Mouse (Mus musculus) heart, postnatal 25 days (tissue): ENCODE measurements at regions not wholly inside any gene's neighbourhood (a gene's known extent, or its start where the extent isn't known, plus 50 kb on each side); places are given as distances from the start of the nearest gene placed in this dataset.

Experiments
- DNase-seq: peaks from one replicate; pipeline ENCODE4 v3.0.0; 2022; ENCODE audit warnings: low spot score
- intact Hi-C: fragments of 180-260 bp; cut with DNase I; formaldehyde crosslinking; loops from one replicate; pipeline ENCODE4 v1.15.1; 2025

- DNase-seq: no peak
- intact Hi-C loops: no loop called here
These were observed 229.7 kb upstream of the Tbc1d5 start for GRCm38 (mm10) chr17:51408894-51409293.

DNA sequence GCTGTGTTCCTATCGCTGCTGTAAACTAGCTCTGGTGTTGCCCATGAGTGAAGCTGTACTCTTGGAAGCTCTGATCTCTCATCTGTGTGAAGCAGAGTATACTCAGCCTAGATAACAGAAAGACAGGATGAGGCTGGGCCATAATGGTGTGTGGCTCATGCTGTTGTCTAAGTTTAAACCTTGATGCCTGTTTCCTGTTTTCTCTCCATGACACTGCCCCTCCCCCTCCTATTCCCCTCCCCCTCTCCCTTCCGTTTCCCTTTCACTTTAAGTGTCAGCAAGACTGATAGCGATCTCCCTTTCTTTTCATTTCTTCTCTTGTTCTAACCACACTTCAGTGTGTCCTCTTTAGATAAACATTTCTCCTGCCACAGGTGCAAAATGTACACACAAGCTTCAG, 229.2 kb upstream of the Tbc1d5 start:
- DNase-seq: no peak
- intact Hi-C loops: no loop called here

- intact Hi-C loops: no loop called here
- DNase-seq: no peak
These were observed 227.9 kb upstream of the Tbc1d5 start for GRCm38 (mm10) chr17:51407046-51407445.

GRCm38 (mm10) chr17:51405059-51405458, 225.9 kb upstream of the Tbc1d5 start:
- intact Hi-C loops: no loop called here
- DNase-seq: no peak

DNA sequence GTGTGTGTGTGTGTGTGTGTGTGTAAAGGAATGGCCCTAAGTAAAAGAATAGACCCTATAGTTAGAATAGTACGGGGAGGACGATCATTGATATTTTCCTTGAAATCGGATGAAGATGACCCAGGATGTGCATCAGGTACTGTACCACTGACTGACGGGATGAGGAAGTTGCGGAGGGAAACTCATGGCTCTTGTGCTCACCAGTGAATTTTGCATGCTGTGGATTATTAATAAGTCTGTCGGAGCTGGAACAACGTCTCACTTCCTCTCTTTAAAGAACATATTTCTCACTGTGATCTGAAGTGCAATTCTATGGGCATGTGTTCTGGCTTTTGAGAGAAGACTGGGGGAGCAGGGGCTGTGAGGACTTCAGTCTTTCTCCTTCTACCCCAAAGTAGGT, 218.8 kb upstream of the Tbc1d5 start:
- DNase-seq: no peak
- intact Hi-C loops: no loop called here

GRCm38 (mm10) chr17:51393771-51394221, 214.6 kb upstream of the Tbc1d5 start:
- DNase-seq: no peak
- intact Hi-C loops: no loop called here

DNA sequence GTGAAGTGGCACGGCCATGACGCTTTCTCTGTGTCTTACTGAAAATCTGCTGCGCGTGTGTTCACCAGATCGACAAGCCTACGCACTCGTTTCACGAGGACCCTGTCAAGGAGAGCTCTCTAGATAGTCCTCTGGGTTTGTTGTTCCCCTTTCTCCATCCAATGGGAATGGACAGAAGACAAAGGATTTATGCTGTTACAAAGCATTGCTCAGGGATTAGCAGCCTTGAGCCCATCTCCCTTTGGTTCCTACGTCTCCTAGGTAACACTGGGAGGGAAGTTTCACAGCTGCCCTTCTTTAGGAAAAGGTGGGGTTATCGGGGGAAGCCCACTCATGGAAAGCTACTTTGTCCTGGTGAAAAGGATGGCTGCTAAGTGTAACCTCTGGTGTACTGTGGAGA, 212.7 kb upstream of the Tbc1d5 start:
- intact Hi-C loops: no loop called here
- DNase-seq: no peak

DNA sequence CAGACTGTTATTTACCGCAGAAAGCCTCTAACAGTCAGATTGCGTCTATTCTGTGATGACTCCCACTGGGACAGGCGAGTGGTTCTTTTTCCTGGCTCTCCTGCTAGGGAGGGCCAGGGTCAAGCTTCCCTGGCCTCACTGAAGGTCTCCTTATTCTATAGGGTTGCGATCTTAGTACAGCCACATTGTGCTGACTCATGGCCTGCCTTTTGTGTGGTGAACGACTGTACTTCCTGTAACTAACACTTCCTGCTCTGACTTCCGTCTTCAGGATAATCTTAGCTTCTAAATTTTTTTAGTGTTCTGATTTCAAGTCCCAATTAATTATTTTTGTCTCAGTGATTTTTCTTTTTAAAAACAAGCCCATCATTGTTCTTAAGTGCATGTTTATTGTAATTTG, 203.4 kb upstream of the Tbc1d5 start:
- intact Hi-C loops: no loop called here
- DNase-seq: no peak

- no peak for DNase-seq
- intact Hi-C loops: no loop called here
These were observed 192.9 kb upstream of the Tbc1d5 start for GRCm38 (mm10) chr17:51371937-51372479.

DNA sequence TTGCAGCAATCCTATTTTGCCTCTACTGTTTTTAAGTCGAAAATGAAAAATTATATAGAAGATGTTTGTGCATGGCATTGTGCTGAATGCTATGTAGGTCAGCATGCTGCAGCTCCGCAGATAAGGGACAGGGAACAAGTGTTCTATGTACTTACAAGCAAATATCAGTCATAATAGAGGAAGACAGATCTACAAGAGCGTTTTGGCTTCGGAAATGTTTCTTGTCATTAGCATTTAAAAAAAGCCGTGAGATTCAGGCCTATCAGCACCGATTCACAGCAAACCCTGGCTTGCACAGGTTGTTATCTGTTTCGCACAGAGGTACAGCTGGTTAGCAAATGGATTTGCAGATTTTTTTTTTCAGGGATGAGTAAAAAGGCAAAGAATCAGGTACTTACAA, 191.8 kb upstream of the Tbc1d5 start:
- intact Hi-C loops: no loop called here
- no peak for DNase-seq

GRCm38 (mm10) chr17:51370085-51370484, 190.9 kb upstream of the Tbc1d5 start:
- no peak for DNase-seq
- intact Hi-C loops: no loop called here

DNA sequence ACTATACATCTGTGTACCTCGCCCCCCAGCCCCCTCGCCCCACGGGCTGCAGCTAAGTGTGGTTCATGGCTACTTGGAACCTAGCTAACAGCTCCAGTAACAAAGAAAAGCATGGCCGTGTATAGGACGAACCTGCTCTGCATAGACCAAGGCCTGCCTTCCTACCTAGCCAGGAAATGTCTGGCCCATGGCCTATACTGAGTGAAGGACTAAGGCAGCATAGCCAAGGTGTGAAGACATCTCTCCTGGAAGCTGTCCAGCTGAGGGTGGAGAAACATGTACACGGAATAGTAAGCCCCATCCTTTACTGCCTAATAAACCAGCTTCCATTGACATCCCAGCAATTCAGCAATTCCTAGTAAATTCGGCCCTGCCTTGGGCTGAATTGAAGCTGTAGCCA, 183.6 kb upstream of the Tbc1d5 start:
- DNase-seq: no peak
- intact Hi-C loops: no loop called here

GRCm38 (mm10) chr17:51362271-51362670, 183.1 kb upstream of the Tbc1d5 start:
- DNase-seq: no peak

GRCm38 (mm10) chr17:51358362-51358739, 179.2 kb upstream of the Tbc1d5 start:
- no peak for DNase-seq
- intact Hi-C loops: no loop called here

More at GRCm38 (mm10) chr17:51362271-51362670, 183.1 kb upstream of the Tbc1d5 start:
- intact Hi-C loops: no loop called here

- intact Hi-C loops: no loop called here
- DNase-seq: no peak
These were observed 178.7 kb upstream of the Tbc1d5 start for GRCm38 (mm10) chr17:51357690-51358361.

DNA sequence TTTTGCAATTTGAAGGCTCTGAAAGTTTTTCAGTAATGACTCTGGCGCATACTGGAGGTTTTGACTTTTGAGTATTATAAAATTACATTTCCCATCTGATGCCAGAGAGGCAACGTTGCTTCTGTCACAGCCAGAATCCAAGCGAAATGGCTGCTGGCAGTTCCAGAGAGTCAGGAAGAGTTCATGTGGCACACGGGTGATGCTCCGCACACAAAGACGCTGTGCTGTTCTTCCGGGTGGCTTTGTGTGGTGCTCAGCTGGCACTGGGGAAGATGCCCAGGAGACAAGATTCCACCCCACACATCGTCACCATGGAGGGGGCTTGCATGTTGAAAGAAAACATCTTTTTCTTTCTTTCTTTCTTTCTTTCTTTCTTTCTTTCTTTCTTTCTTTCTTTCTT, 177.3 kb upstream of the Tbc1d5 start:
- intact Hi-C loops: no loop called here
- no peak for DNase-seq

DNA sequence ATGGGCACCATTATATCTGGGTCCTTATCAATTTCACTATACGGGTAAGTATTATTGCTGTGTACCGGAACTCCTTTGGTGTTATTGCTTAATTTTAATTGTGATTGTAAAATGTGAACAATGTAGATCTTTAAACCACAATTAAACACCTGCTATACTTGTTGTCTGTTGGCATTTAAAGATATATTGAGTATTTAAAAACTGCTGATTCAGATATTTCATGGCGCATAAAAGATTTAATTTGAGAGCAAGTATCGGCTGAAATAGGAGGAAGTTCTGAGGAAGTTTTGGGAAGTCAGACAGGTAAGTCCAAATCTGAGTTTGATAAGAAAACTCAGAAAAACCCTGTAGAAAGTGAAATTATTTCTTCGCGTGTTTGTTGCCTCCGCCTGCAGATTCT, 142.7 kb upstream of the Tbc1d5 start:
- intact Hi-C loops: no loop called here
- DNase-seq: no peak

GRCm38 (mm10) chr17:51321025-51321424, 141.9 kb upstream of the Tbc1d5 start:
- DNase-seq: no peak
- intact Hi-C loops: no loop called here

- DNase-seq: no peak
- intact Hi-C loops: no loop called here
These were observed 125.8 kb upstream of the Tbc1d5 start for GRCm38 (mm10) chr17:51304964-51305363.

GRCm38 (mm10) chr17:51290741-51291140, 111.6 kb upstream of the Tbc1d5 start:
- intact Hi-C loops: loop anchor here (5.0 kb wide), 1 partner anchor 178 kb away; no protein-coding TSS in a partner anchor
- DNase-seq: no peak

GRCm38 (mm10) chr17:51288751-51289150, 109.6 kb upstream of the Tbc1d5 start:
- peak; percentile 2 for DNase-seq
- intact Hi-C loops: loop anchor here (5.0 kb wide), 2 partner anchors 301 to 476 kb away; no protein-coding TSS in a partner anchor

DNA sequence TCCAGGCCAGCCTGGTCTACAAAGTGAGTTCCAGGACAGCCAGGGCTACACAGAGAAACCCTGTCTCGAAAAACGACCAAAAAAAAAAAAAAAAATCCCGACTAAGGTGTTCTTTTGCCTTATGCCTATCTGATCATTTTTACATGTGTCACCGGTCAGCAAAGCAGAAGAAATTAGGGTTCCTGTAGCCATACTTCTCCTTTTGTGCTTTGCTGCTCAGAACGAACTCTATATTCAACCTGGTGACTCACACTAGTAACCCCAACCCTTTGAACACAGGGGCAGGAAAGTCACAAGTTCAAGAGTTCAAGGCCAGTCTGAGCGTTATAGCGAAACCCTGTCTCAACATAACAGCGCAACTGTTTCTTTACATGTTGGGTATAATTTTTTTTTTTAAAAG, 108.7 kb upstream of the Tbc1d5 start:
- no peak for DNase-seq
- intact Hi-C loops: loop anchor here (5.0 kb wide), 2 partner anchors 301 to 476 kb away; no protein-coding TSS in a partner anchor
